Mouse (Mus musculus) hindbrain, postnatal 0 days (tissue): ENCODE data around the gene Ypel5. TPM values are rescaled to one million over a fixed set of nuclear protein-coding genes. Genes with fewer than 3 reads are reported as not detected.
A peak's percentile ranks its signal among the peaks of the same experiment; 100 is the strongest.

Experiments used
- ATAC-seq: fragments of 200-750 bp; cut with Nextera tagmentation; 2 replicates; pipeline ENCODE4 v1.8.0; 2017; ENCODE audit warnings: mild to moderate bottlenecking, moderate TSS enrichment, moderate library complexity
- DNase-seq: peaks from one replicate; pipeline ENCODE4 v3.0.0-alpha.2; 2015; ENCODE audit warnings: low spot score
- H3K27ac ChIP-seq: fragments of 300-500 bp; sonication (generic); 2 replicates; pipeline ENCODE4 v1.5.1; 2014; ENCODE audit warnings: mild to moderate bottlenecking
- H3K27me3 ChIP-seq: fragments of 300-500 bp; sonication (generic); 2 replicates; pipeline ENCODE4 v1.6.1; 2014; ENCODE audit warnings: low read length, mixed read lengths; ENCODE audit not compliant: insufficient read depth
- H3K36me3 ChIP-seq: fragments of 300-500 bp; sonication (generic); 2 replicates; pipeline ENCODE4 v1.6.1; 2014; ENCODE audit warnings: low read length, mixed read lengths; ENCODE audit not compliant: insufficient read depth
- H3K4me1 ChIP-seq: fragments of 300-500 bp; sonication (generic); 2 replicates; pipeline ENCODE4 v1.6.1; 2014; ENCODE audit warnings: antibody characterized with exemption, low read length, mixed read lengths; ENCODE audit not compliant: insufficient read depth
- H3K4me2 ChIP-seq: fragments of 300-500 bp; sonication (generic); 2 replicates; pipeline ENCODE4 v1.6.1; 2014; ENCODE audit warnings: low read depth, mild to moderate bottlenecking, low read length, moderate library complexity, mixed read lengths
- H3K4me3 ChIP-seq: fragments of 300-500 bp; sonication (generic); 2 replicates; pipeline ENCODE4 v1.5.1; 2014; ENCODE audit warnings: low read length
- H3K9ac ChIP-seq: fragments of 300-500 bp; sonication (generic); replicated peaks from 2 replicates; pipeline ENCODE4 v1.6.1; 2014; ENCODE audit warnings: mild to moderate bottlenecking, low read length, moderate library complexity, mixed read lengths
- H3K9me3 ChIP-seq: fragments of 300-500 bp; sonication (generic); 2 replicates; pipeline ENCODE4 v1.6.1; 2016; ENCODE audit warnings: low read length, mixed read lengths
- CTCF ChIP-seq: IDR thresholded peaks from 2 replicates; pipeline ENCODE4 v1.5.1; 2016; ENCODE audit warnings: antibody characterized with exemption, control low read depth, low read depth
- WGBS: fragments of 180-500 bp; shearing (Covaris S2); extraction: QIAGEN DNeasy Blood & Tissue Kit; methylation state at CpG from one replicate; pipeline ENCODE4 v1.1.7; 2014; 5-methylcytosine and 5-hydroxymethylcytosine counted together
- polyA plus RNA-seq: library from polyadenylated mRNA; unstranded; fragments of >200 nt; fragmentation: Nextera tagmentation; extraction: Ambion mirVana; gene quantifications from 2 replicates; pipeline ENCODE4 v1.2.1, GENCODE M21; 2015
- total RNA-seq: library from RNA; depleted of rRNA; stranded (reverse); fragments of >200 nt; gene quantifications from 2 replicates; pipeline ENCODE4 v1.2.3, GENCODE M21; 2014

The Ypel5 gene
- total and polyA plus RNA-seq, 2 experiments from 2014 or later, result 47.1 to 110 TPM

DNA sequence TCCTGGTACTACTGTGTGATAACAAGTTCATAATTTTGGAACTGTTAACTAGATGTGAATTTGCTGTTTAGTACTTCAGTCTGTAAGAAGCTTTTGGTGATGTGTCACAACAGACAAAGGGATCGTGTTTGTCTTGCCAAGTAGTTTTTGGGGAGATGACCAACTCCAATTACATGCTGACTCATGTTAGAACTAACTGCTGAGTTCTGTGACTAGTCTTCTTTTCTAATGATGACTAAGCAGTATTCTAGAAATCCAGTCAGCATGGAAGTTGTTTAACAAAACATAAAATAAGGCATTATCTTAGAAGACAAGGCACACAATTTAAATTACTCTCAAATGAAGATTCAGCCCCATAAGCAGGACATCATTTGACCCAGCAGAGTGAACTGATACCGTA lies 2.7 kb downstream of the Ypel5 start:
- H3K4me1 ChIP-seq, result peaks cover 5% of the 10 kb centered on the region; the same call in 1 of the 2 replicates
- H3K27ac ChIP-seq, result no peak overlapping the region
- 81% methylated on average over 2 of the region's 2 CpGs for WGBS
- H3K36me3 ChIP-seq, result no peaks in the 10 kb centered on the region
- H3K9me3 ChIP-seq, result no peaks in the 10 kb centered on the region
- no peak overlapping the region for H3K9ac ChIP-seq
- H3K4me3 ChIP-seq, result no peak overlapping the region
- H3K27me3 ChIP-seq, result no peaks in the 10 kb centered on the region
- ATAC-seq (no peak), DNase-seq (no peak)
- no peak overlapping the region for H3K4me2 ChIP-seq
- no peak for TF ChIP-seq CTCF

DNA sequence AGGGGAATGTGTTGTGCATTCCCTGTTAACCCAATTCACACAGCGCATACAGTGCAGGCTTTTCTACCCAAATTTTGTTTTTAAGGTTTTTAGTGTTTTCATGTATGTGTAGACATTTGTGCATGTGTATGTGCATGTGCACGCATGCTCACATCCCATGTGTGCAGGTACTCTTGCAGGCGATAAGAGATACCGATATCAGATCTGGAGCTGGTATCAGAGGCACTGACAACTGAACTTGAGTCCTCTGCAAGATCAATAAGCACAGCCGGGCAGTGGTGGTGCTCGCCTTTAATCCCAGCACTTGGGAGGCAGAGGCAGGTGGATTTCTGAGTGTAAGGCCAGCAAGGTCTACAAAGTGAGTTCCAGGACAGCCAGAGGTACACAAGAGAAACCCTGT lies 8.1 kb downstream of the Ypel5 start:
- Histone ChIP-seq H3K4me2 (no peak overlapping the region), H3K4me3 (no peak overlapping the region), H3K9me3 (no peaks in the 10 kb centered on the region), H3K27ac (no peak overlapping the region), H3K9ac (no peak overlapping the region), H3K27me3 (no peaks in the 10 kb centered on the region), H3K4me1 (no peaks in the 10 kb centered on the region), H3K36me3 (peaks cover 16% of the 10 kb centered on the region)
- DNase-seq (no peak), ATAC-seq (no peak)
- no peak for TF ChIP-seq CTCF
- WGBS, result 97% methylated on average over 6 of the region's 6 CpGs

DNA sequence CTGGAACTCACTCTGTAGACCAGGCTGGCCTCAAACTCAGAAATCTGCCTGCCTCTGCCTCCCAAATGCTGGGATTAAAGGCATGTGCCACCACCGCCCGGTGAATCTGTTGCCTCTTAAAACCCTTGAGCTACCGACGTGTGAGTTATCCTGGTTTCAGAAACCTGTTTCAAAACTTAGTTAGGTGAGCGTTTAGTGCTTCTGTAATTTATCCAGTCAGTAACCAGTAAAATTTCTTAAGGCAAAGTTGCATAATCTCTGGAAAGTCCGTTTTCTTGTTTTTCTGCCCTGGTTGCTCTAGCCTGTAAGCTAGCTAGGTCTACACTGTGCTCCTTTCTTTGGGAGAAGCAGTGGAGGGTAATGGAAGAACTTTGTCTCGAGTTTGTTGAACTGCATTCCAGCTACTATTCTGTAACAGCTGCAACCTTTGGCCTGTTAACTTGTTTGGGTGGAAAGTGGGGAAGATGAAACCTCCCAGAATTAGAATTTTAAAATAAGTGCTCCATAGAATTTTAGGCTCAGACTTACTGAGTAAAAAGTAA lies 8.8 kb downstream of the Ypel5 start:
- H3K4me1 ChIP-seq, result no peaks in the 10 kb centered on the region
- no peak for DNase-seq
- 88% methylated on average over 7 of the region's 7 CpGs for WGBS
- no peak overlapping the region for H3K4me3 ChIP-seq
- no peak for TF ChIP-seq CTCF
- no peak overlapping the region for H3K4me2 ChIP-seq
- H3K36me3 ChIP-seq, result peaks cover 16% of the 10 kb centered on the region
- no peaks in the 10 kb centered on the region for H3K9me3 ChIP-seq
- H3K9ac ChIP-seq, result no peak overlapping the region
- H3K27me3 ChIP-seq, result no peaks in the 10 kb centered on the region
- no peak for ATAC-seq
- H3K27ac ChIP-seq, result no peak overlapping the region

DNA sequence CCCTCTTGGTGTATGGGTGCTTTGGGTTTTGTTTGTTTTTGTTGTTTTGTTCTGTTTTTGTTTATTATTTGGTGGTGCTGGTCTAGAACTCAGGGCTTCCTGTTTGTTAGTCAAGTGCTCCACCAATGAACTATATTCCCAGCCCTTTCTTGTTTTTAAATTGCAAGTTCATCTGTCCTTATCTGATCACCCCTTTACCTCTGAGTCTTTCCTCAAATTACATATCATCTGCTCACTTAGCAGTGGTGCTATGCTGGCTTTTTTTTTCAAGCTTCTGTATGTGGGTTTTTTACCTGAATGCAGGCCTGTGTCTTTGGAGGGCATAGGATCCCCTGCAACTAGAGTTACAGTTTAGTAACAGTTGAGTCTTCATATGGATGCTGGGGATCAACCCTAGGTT lies 9.3 kb downstream of the Ypel5 start:
- peaks cover 16% of the 10 kb centered on the region for H3K36me3 ChIP-seq
- no peak for TF ChIP-seq CTCF
- no peaks in the 10 kb centered on the region for H3K27me3 ChIP-seq
- ATAC-seq (no peak), DNase-seq (no peak)
- no peak overlapping the region for H3K4me3 ChIP-seq
- no peak overlapping the region for H3K4me2 ChIP-seq
- H3K9me3 ChIP-seq, result no peaks in the 10 kb centered on the region
- H3K9ac ChIP-seq, result no peak overlapping the region
- H3K4me1 ChIP-seq, result no peaks in the 10 kb centered on the region
- H3K27ac ChIP-seq, result no peak overlapping the region

DNA sequence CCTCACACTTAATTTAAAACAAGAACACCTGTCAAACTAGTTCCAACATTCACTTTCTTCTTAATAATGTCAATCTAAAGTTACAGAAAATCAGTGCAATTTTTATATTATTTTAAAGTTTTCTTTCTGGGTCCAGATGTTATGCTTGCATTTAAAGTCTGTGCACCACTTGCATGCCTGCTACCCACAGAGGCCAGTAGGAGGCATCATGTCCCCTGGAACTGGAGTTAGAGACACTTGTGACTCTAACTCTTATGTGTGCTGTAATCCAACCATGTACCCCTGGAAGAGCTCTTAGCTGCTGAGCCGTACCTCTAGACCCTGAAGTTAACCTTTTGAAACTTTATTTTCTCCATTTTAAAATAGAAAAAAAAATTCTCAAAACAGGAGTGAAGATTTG lies 19.0 kb downstream of the Ypel5 start:
- ATAC-seq (no peak), DNase-seq (no peak)
- peak; percentile 16; the same call in 1 of the 2 replicates for TF ChIP-seq CTCF
- no peak overlapping the region for H3K9ac ChIP-seq
- no peak overlapping the region for H3K4me3 ChIP-seq
- no peak overlapping the region for H3K27ac ChIP-seq
- no peaks in the 10 kb centered on the region for H3K4me1 ChIP-seq
- H3K36me3 ChIP-seq, result no peaks in the 10 kb centered on the region; the same call in 1 of the 2 replicates
- no peaks in the 10 kb centered on the region for H3K27me3 ChIP-seq
- H3K4me2 ChIP-seq, result no peak overlapping the region
- WGBS, result 78% methylated on average over 1 of the region's 1 CpGs
- no peaks in the 10 kb centered on the region for H3K9me3 ChIP-seq

DNA sequence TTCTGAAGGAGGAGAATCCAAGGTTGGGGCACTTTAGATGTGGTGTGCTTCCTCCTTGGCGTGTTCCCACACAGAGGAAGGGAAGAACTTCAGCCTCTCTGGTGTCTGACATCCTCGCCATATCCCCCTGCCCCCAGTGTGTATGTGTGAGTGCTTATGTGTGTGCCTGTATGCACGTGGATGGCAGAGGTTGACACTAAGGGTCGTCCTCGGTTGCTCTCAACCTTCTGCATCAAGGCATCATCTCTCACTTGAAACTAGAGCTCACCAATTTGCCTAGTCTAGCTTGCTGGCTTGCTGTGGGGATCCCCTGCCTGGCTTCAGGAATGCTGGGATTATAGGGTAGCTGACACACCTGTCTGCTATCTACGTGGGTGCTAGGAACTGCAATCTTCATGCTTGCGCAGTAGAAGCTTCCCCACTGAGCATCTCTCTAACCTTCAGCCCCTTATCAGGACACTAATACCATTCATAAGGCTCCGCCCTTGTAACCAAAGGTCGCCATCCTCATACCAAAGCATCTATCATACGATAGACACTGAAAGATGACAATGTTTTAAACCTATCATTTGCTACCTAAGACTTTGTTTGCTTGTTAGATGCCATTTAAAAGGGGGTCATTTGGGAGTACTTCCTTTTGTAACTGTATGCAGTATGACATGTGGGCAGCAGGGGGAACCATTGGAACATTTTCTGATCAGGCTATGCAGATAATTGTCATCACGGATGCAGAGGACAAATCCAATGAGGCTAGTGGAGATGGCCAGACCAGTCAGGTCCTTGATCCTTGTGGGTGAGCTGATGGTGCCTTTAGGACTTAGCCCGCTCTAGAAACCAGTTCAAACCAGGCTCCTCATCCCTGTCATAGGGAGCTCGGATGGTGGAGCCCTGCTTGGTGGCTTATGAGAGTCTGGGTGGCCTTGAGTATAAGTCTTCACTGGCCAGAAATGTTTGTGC lies 21.7 kb downstream of the Ypel5 start:
- 59% methylated on average over 13 of the region's 13 CpGs for WGBS

DNA sequence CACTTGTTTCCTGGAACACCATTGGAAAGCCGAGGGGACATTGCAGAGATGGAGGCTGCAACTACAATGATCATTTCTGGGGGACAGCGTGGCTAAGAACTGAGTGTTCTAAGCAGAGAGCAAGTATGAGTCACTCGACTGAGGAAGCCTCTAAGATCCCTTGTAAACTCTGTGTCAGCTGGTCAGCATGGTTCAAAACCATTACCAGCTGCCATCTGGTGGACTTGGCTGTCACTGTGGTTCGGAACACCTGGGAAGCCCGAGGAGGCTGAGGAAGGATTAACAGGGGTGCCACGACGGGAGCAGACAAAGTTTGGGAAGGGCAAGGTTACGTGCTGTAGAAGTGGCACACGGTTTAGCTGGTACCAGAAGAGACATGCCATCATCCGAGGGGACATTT lies 27.0 kb downstream of the Ypel5 start:
- Histone ChIP-seq H3K36me3 (no peaks in the 10 kb centered on the region), H3K4me2 (no peak overlapping the region), H3K9ac (no peak overlapping the region), H3K4me3 (no peak overlapping the region), H3K27ac (no peak overlapping the region), H3K27me3 (no peaks in the 10 kb centered on the region), H3K9me3 (no peaks in the 10 kb centered on the region), H3K4me1 (no peaks in the 10 kb centered on the region)
- DNase-seq, result no peak
- no peak for ATAC-seq
- no peak for TF ChIP-seq CTCF
- 72% methylated on average over 10 of the region's 10 CpGs for WGBS

More for the DNA sequence above, 21.7 kb downstream of the Ypel5 start:
- Histone ChIP-seq H3K27me3 (no peaks in the 10 kb centered on the region), H3K4me1 (no peaks in the 10 kb centered on the region), H3K9ac (no peak overlapping the region), H3K36me3 (no peaks in the 10 kb centered on the region), H3K27ac (no peak overlapping the region), H3K4me3 (no peak overlapping the region), H3K4me2 (no peak overlapping the region), H3K9me3 (no peaks in the 10 kb centered on the region)
- DNase-seq, result peak; percentile 88
- peak; percentile 84 for ATAC-seq
- peak; percentile 91 for TF ChIP-seq CTCF
